Mouse (Mus musculus) spleen, embryonic (tissue): Measurements from ENCODE around the gene Tcf7l1.
"Not testable (repeated sequence)": the region's sequence is repeated elsewhere in the genome, so short reads cannot be mapped to it uniquely, and the experiment has no call there.

Experiments
- CTCF ChIA-PET: fragments of 350-600 bp; sonication (Branson Sonifier 250); formaldehyde crosslinking; loops from one replicate; lab custom pipeline; 2022; lab: Charles Lee

Gene Tcf7l1

DNA sequence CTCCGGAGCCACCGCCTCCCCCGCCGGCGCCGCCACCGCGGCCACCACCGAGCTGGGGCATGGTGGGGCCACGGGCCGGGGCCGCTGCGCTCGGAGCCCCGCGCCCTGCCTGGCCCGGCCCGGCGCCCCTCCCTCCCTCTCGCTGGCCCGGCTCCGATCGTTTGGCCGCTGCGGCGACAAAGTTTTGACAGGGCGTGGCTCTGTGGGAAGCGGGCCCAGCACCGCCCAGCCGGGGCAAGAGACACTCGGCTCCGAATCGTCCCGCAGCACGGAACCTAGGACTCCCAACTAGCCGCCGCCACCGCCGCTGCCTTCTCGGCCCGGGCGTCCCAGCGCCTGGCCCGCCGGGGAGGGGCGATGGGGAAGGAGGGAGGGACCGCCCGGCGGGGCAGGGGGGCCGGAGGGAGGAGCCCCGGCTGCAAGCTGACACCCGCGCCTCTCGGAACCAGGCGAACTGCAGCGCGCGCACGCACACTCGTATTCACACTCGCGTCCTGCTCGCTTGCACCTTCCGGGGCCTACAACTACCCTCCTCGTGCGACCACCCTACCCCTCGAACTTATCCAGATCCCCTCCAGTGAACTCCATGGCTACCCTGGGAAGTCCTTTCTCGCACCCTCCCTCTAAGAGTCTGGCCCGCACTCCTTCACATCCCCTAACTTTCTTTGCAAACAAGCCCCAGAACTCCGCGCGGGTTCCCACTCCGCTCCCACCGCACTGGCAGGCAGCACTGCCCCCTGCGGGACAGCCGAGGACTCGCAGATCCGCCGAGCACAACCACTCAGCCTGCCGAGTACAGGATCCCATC, at the start of gene Tcf7l1:
Gene Tcf7l1 (minus strand): TSS at position 363 of the 808 bp plus-strand sequence.
- CTCF ChIA-PET: interaction anchor here (0.6 kb wide), 1 partner anchor 508 kb away, joined by 4 read pairs; no protein-coding TSS in a partner anchor

GRCm38 (mm10) chr6:72837756-72838155, 48.7 kb upstream of the Tcf7l1 start:
- CTCF ChIA-PET: interaction anchor here (0.7 kb wide), 1 partner anchor 99 kb away, joined by 3 read pairs; no protein-coding TSS in a partner anchor

DNA sequence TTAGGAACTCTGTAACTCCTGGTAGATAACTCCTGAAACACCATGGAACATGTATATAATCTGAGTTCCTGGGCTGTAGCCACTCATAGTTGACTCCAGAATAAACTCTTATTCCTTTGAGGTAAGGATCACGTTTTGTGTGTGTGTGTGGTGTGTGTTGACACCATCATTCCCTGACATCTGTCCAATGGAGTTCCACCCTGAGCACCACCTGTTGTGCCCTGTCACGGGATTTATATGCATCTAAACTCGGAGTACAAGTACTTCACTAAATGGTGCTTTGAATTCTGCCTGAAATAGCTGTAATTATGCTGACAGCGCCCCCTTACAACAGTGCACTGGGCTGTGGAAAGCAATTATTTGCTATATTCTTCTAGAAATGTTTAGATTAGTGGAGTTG, 45.5 kb upstream of the Tcf7l1 start:
- CTCF ChIA-PET: no interaction called here

DNA sequence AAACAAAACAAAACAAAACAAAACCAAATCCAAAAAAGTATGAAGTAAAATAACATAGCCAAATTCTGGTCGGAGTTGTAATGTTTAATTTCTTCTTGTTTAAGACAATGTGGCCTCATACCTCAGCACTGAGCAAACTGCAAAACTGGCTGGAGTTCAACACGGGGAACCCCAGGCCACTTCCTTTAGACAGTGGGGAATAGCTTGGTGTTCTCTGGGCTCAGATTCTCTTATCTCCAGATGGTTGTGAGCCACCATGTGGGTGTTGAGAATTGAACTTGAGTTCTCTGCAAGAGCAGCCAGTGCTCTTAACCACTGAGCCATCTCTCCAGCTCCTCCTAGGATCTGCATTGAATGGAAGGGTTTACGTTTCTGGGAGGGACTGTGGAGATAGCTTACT, 42.8 kb upstream of the Tcf7l1 start:
- CTCF ChIA-PET: no interaction called here

DNA sequence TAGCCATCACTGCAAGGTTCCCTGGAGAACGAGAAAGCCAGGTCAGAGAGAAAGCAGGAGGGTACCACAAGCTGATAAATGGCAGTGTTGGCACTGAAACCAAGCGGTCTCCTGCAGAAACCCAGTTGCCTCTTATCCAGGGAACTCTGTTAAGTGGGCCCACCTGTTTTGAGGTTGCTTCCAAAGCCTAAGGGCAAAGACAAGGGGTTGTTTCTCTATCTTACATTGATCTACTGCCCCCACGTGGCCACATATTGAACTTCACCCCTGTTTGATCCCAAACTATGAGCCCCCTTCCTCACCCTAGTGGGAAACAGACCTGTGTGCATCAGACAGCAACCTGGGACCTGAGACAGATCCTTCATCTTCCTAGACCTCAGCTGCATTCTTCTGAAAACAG, 42.2 kb upstream of the Tcf7l1 start:
- CTCF ChIA-PET: no interaction called here

DNA sequence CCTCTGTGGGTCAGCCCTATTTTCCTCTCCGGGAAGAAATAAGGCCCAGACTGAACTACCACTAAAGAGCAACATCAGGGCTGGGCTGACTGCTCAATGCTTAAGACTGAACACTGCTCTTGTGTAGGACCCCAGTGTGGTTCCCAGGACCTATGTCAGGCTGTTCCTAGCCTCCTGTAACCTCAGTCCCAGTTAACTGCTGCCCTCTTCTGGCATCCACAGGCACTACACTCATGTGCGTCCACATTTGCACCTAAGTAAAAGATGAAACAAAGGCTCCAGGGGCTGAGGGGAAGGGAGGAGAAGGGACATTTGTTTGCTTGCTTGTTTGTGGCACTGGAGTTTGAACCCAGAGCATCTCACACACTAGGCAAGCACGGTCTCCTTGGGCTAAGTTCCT, 39.8 kb upstream of the Tcf7l1 start:
- CTCF ChIA-PET: no interaction called here

DNA sequence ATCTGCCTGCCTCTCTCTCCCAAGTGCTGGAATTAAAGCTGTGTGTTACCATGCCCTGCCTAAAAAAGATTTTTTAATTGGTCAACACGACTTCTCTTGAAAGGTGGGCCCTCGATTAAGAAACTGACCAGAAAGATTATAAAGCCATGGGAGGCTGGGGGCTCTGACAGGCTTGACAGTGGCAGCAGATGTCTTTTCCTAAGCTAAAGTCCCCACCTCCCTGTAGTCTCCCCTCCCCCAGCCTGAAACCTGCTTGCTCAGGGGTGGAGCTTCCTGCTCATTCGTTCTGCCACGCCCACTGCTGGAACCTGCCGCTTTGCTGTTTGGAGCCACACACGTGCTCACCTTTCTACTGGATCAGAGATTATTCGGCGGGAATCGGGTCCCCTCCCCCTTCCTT, 39.0 kb upstream of the Tcf7l1 start:
- CTCF ChIA-PET: not testable (repeated sequence)

DNA sequence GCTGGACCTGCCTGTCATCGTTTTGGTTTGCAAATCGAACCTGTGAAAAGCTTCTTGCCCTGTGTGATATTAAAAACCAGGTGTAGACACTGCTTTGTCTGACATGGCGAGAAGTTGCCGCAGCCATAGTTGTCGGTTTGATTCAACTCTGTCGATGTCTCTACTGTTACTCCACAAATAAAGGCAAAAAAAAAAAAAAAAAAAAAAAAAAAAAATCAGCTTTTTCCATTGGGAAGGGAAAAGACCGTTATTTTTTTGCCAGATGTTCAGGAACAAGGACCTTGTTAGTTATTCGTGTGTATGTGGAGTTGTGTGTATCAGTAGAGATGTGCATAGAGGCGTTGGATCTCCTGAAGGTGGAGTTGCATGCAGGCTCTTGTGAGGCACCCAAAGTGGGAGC, 36.7 kb upstream of the Tcf7l1 start:
- CTCF ChIA-PET: no interaction called here

DNA sequence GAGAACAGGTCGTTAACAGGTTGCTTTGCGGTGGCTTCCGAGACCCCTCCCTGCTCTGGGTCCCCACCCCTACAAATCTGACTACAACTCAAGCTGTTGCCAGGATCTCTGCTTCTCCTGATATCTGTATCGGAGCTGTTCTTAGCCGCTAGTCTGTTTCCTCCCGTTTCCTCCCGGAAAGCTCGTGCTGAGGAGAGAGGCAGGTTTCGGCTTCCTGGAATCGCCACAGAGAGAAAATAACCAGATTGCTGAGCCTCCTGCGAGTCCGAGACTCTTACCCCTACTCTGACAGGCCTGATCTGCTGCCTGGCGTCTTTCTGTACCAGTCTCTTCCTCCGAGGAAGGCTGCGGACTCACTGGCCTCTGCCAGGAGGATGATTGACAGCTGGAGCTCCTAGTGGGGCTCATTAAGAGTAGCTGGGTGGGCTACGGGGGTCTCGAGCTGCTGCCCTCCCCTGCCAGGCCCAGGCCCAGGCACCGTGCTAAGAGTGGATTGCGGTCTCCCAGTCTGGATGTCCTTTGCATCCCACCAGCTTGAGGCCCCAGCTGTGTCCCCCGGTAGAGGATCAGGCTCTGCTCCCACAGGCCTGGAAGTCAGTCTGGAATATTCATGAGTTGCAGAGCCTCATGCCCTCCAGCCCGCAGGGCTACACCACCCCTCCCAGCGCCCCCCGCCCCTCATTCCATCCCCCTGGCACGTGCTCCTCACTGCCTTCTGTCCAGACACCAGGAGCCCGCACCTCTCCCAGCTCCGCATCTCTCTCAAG, 36.1 kb upstream of the Tcf7l1 start:
- CTCF ChIA-PET: no interaction called here

DNA sequence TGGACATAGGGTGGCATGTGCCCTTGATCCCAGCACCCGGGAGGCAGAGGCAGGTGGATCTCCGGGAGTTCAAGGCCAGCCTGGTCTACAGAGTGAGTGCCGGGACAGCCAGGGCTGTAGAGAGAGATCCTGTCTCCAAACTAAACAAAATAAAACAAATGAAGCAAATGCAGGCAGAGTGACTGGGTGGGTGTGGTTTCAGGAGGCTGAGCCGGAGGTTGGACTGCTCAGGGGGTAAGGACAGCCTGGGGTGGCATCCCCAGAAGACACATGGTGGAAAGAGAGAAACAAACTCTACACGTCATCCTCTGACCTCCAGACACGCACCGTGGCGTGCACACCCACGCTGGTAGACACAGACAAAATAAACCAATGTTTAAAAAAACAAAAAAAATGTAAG, 24.4 kb upstream of the Tcf7l1 start:
- CTCF ChIA-PET: no interaction called here

GRCm38 (mm10) chr6:72810248-72810647, 21.2 kb upstream of the Tcf7l1 start:
- CTCF ChIA-PET: no interaction called here

DNA sequence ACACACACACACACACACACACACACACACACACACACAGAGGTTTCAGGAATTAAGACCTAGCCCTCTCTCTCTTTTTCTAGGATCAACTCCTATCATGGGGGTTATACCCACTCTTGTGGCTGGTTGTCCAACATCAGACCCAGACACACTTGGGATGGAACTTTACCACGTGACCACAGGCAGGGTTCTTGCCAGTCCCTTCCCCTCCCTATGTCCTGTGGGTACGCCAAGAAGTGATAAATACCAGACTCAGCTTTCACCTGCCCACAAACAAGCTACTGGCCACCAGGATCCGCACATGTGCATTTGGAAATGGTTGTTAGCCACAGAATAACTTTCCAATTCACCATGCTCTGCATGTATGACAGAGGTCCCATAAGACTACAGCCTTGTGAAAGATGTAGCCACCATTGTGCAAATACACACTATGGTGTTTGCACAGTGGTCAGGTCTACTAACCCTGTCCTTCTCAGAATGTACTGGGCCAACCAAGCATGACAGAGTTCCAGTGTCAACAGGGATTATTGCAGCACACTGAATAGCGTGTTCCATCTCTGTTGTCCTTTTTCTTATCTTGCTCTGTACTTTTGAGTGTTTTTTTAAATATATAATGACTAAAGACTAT, 20.6 kb upstream of the Tcf7l1 start:
- CTCF ChIA-PET: no interaction called here

- CTCF ChIA-PET: no interaction called here
Measured at GRCm38 (mm10) chr6:72808342-72808741, 19.3 kb upstream of the Tcf7l1 start.

GRCm38 (mm10) chr6:72803669-72804068, 14.6 kb upstream of the Tcf7l1 start:
- CTCF ChIA-PET: no interaction called here

- CTCF ChIA-PET: no interaction called here
Measured at GRCm38 (mm10) chr6:72802119-72802518, 13.1 kb upstream of the Tcf7l1 start.

- CTCF ChIA-PET: no interaction called here
Measured at GRCm38 (mm10) chr6:72800641-72801040, 11.6 kb upstream of the Tcf7l1 start.

GRCm38 (mm10) chr6:72797763-72798162, 8.7 kb upstream of the Tcf7l1 start:
- CTCF ChIA-PET: interaction anchor here (0.6 kb wide), 1 partner anchor 86 kb away, joined by 4 read pairs; no protein-coding TSS in a partner anchor

DNA sequence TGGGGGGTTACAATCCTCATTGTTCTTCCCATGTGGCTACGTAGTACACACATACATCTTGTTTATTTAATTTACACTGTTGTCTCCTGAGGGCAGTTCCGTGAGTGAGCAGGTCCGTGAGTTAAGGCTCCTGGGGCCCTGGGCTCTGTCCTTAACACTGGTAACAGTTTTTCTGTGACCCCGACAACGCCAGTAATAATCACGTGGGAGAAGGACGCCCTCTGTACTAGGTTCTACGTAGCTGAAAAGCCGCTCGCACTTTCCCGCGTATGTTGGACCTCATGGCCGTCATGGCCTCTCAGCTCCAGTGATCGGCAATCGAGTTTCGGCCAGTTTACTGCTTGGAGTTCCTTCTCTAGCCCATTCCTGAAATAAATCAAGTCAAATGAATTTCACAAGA, 6.4 kb upstream of the Tcf7l1 start:
- CTCF ChIA-PET: no interaction called here

DNA sequence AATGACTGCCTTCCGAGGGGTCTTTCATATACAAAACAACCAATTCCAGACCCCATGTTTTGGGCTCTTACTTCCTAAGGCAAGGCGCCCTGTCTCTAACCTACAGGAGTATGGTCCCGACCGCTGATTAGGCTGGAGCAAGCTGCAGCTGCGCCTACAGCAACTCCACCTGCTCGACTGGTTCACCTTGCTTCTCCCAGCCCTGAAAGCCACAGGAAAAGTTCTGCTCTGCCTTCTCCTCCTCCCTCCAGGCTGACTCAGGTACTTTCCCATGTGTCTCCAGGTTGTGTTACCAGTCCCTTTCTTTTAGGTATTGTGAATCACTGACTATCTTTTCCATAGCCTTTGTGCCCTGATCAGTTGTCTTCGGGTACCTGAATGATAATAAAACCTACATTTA, 5.8 kb upstream of the Tcf7l1 start:
- CTCF ChIA-PET: no interaction called here

- CTCF ChIA-PET: no interaction called here
Measured at GRCm38 (mm10) chr6:72792641-72793040, 3.6 kb upstream of the Tcf7l1 start.

- CTCF ChIA-PET: interaction anchor here (0.5 to 0.6 kb wide), 2 partner anchors 507 to 1879 kb away, joined by 4 to 10 read pairs; no protein-coding TSS in a partner anchor
Measured at GRCm38 (mm10) chr6:72787948-72788891, 834 bp downstream of the Tcf7l1 start.
